Mouse (Mus musculus) liver, adult 10 weeks (tissue): ENCODE results near the gene Cyb5b. TPM values are rescaled to one million over a fixed set of nuclear protein-coding genes. Genes with fewer than 3 reads are reported as not detected.

ENCODE experiments used
- polyA plus RNA-seq: library from polyadenylated mRNA; stranded (reverse); fragments of 350-450 nt; fragmentation: Illumina TruSeq; extraction: RNeasy Lipid Tissue Mini Kit (QIAGEN cat#74804); gene quantifications from one replicate; pipeline ENCODE4 v1.2.3, GENCODE M21; 2014; ENCODE audit warnings: low read depth, low replicate concordance

Gene Cyb5b
- 299 TPM for polyA plus RNA-seq

GRCm38 (mm10) chr8:107150404-107151157 lies at the start of gene Cyb5b:
TSS of gene Cyb5b (plus strand) at chr8:107150640.

Other genes with a start within 250 kb of the Cyb5b start
- 2.9 TPM for gene Sntb2, start 214.9 kb upstream of the Cyb5b start, polyA plus RNA-seq
- gene Vps4a, start 119.4 kb upstream of the Cyb5b start, polyA plus RNA-seq, result 14.8 TPM
- gene Pdf, start 102.0 kb upstream of the Cyb5b start, polyA plus RNA-seq, result 36.9 TPM
- gene Cog8, start 94.0 kb upstream of the Cyb5b start, polyA plus RNA-seq, result 14.3 TPM
- gene Nip7, start 93.8 kb upstream of the Cyb5b start, polyA plus RNA-seq, result 5.2 TPM
- not detected for gene Tmed6, start 85.0 kb upstream of the Cyb5b start, polyA plus RNA-seq
- 8.0 TPM for gene Terf2, start 54.1 kb upstream of the Cyb5b start, polyA plus RNA-seq
- gene Nfat5, start 142.8 kb downstream of the Cyb5b start, polyA plus RNA-seq, result 23.5 TPM